In the genomic region with DNA sequence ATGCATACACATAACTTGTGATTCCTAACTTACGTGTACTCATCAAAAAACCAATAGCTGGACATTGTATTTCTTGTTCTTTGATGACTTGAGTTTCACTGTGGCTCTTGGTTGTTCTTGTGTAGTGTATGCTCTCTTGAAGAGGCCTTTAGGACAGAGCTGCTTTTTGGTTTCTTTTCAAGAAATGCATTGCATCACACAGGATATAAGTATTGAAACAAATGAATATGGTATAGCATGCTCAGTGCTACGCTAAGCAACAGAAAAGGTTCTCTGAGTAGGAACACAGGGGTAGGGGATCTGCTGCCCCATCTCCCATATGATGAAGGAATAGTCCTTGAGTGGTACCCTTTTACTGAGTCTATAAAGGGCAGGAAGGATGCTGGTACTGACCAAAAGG, we compare ENCODE assay signal across 15 mouse cellular contexts.
"Had no signal": no experiment of that assay in that cellular context is flagged by ENCODE, and none has a peak within 500 bp of the region (broad histone marks: within the 10 kb centered on the region; RNA-seq: fewer than 3 reads in every experiment).

No protein-coding gene starts in this region.

- H3K27me3 ChIP-seq: neural tube, embryonic 15.5 days; stomach, embryonic 15.5 days had no signal

- H3K4me1 ChIP-seq: neural tube, embryonic 15.5 days; stomach, embryonic 15.5 days had no signal

- H3K4me3 ChIP-seq: neural tube, embryonic 15.5 days; stomach, embryonic 15.5 days had no signal

- H3K9ac ChIP-seq: neural tube, embryonic 15.5 days; stomach, embryonic 15.5 days had no signal

- DNase-seq: retina, postnatal 1 day; right cerebral cortex, adult 18-20 months; right cerebral cortex, postnatal 14 days; right cerebral cortex, postnatal 25 days; right cerebral cortex, postnatal 4 days; spleen, adult 18-20 months; thymus, adult 18-20 months; thymus, adult 2 months; thymus, postnatal 14 days; thymus, postnatal 25 days; thymus, postnatal 36 days; thymus, postnatal 4 days had no signal

- H3K4me2 ChIP-seq: neural tube, embryonic 15.5 days; stomach, embryonic 15.5 days had no signal

- H3K9me3 ChIP-seq: neural tube, embryonic 15.5 days; stomach, embryonic 15.5 days had no signal

- H3K27ac ChIP-seq: neural tube, embryonic 15.5 days; stomach, embryonic 15.5 days; stomach, postnatal 0 days had no signal

- H3K36me3 ChIP-seq: neural tube, embryonic 15.5 days; stomach, embryonic 15.5 days had no signal
